Mouse (Mus musculus): ENCODE data around the gene Ceacam9.
"Not testable (repeated sequence)": the region's sequence is repeated elsewhere in the genome, so short reads cannot be mapped to it uniquely, and the experiment has no call there.

DNA sequence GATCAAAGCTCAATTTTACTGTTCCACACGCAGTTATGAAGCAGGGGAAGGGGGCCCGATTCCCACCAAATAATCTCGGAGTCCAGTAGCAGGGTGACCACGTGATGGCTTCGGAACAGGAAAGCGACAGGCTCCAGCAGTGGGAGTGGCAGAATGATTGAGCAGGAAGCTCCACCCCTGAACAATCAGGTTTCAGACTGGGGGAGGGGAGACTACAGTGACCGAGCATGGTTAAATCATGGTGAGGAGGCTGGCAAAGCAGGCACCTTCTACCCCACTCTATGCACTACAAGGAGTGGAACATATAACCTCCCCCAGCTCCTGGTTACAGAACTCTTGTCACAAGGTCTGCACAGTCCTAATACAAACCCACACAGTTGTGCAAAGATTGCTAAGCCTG lies 7.8 kb downstream of the Ceacam9 start:
- not testable (repeated sequence) for TF ChIP-seq CHD1 (IDR thresholded peaks at IDR 0.05; ENCODE audit: low read depth, low read length); MEF2A (IDR thresholded peaks at IDR 0.05; ENCODE audit: extremely low read depth, insufficient replicate concordance, low read depth, low read length, poor library complexity, severe bottlenecking); GATA1 (IDR thresholded peaks at IDR 0.05; ENCODE audit: low read depth, low read length); TAL1 (IDR thresholded peaks at IDR 0.05; ENCODE audit: low read length); CTCF (IDR thresholded peaks at IDR 0.05 in 2 of 3, conservative IDR thresholded peaks at IDR 0.05 in 1 of 3; ENCODE audit: control insufficient read depth in 1 of 3, insufficient read depth in 1 of 3, low read depth in 2 of 3, low read length in 3 of 3, poor library complexity in 1 of 3, severe bottlenecking in 1 of 3)
- peak in 1 of 2 experiments; percentile 20; a peak in 1 of 4 replicates for TF ChIP-seq POLR2A (IDR thresholded peaks at IDR 0.05; ENCODE audit: control insufficient read depth in 1 of 2, insufficient read depth in 1 of 2, low read depth in 1 of 2, low read length in 2 of 2, poor library complexity in 1 of 2)
